Mouse (Mus musculus) embryonic facial prominence, embryonic 12.5 days (tissue): ENCODE results near the gene Musk. TPM values are rescaled to one million over a fixed set of nuclear protein-coding genes. Genes with fewer than 3 reads are reported as not detected.
"Not testable (repeated sequence)": the region's sequence is repeated elsewhere in the genome, so short reads cannot be mapped to it uniquely, and the experiment has no call there.

Experiments used
- ATAC-seq: fragments of 200-750 bp; cut with Nextera tagmentation; 2 replicates; pipeline ENCODE4 v1.8.0; 2017; ENCODE audit not compliant: insufficient number of reproducible peaks, insufficient read depth, low FRiP score, low TSS enrichment
- H3K27ac ChIP-seq: fragments of 300-500 bp; sonication (generic); 2 replicates; pipeline ENCODE4 v1.5.1; 2016; ENCODE audit warnings: mild to moderate bottlenecking
- H3K27me3 ChIP-seq: fragments of 300-500 bp; sonication (generic); 2 replicates; pipeline ENCODE4 v1.6.1; 2016; ENCODE audit warnings: mild to moderate bottlenecking, moderate library complexity
- H3K36me3 ChIP-seq: fragments of 300-500 bp; sonication (generic); 2 replicates; pipeline ENCODE4 v1.6.1; 2016; ENCODE audit warnings: mild to moderate bottlenecking
- H3K4me1 ChIP-seq: fragments of 300-500 bp; sonication (generic); 2 replicates; pipeline ENCODE4 v1.6.1; 2016
- H3K4me2 ChIP-seq: fragments of 300-500 bp; sonication (generic); replicated peaks from 2 replicates; pipeline ENCODE4 v1.6.1; 2016; ENCODE audit warnings: mild to moderate bottlenecking, moderate library complexity
- H3K4me3 ChIP-seq: fragments of 300-500 bp; sonication (generic); 2 replicates; pipeline ENCODE4 v1.5.1; 2016; ENCODE audit warnings: mild to moderate bottlenecking
- H3K9ac ChIP-seq: fragments of 300-500 bp; sonication (generic); 2 replicates; pipeline ENCODE4 v1.6.1; 2016; ENCODE audit warnings: mild to moderate bottlenecking, moderate library complexity
- H3K9me3 ChIP-seq: fragments of 300-500 bp; sonication (generic); 2 replicates; pipeline ENCODE4 v1.6.1; 2016; ENCODE audit warnings: mild to moderate bottlenecking, moderate library complexity
- WGBS: fragments of 180-500 bp; shearing (Covaris S2); methylation state at CpG from one replicate; pipeline ENCODE4 v1.1.7; 2016; 5-methylcytosine and 5-hydroxymethylcytosine counted together
- polyA plus RNA-seq: library from polyadenylated mRNA; unstranded; fragments of >200 nt; fragmentation: Nextera tagmentation; extraction: Ambion mirVana; gene quantifications from 2 replicates; pipeline ENCODE4 v1.2.1, GENCODE M21; 2016

The Musk gene
- polyA plus RNA-seq: 2.6 and 4.2 TPM in 2 replicates

DNA sequence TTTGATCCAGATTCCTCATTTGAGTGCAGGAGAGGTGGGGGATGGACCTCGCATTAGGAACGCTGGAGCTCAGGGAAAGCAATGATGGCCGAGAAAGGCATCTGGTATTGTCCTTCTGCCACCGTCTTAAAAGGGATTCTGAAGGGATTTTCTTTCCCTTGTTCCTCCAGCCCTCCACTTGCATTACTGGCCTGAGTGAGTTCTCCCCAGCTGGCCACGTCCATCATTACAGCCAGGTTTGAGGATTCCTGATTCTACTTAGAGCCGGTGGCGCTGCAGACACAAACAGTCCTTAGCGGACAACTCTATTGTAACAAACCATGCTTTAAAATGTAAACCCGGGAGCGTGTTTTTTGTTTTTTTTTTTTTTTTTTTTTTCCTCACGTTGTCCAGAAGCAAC lies at the start of gene Musk:
Musk (plus strand) TSS at position 274 of the 400 bp plus-strand sequence.
- no peak for ATAC-seq
- no peaks in the 10 kb centered on the region for H3K9me3 ChIP-seq
- no peak within 1 kb of the TSS for H3K4me3 ChIP-seq
- H3K4me2 ChIP-seq: no peak within 1 kb of the TSS
- WGBS: 72% methylated on average over 11 of the region's 11 CpGs
- no peak within 1 kb of the TSS for H3K9ac ChIP-seq
- no peaks in the 10 kb centered on the region for H3K4me1 ChIP-seq
- H3K36me3 ChIP-seq: no peaks in the 10 kb centered on the region
- no peaks in the 10 kb centered on the region for H3K27me3 ChIP-seq
- H3K27ac ChIP-seq: no peak within 1 kb of the TSS

DNA sequence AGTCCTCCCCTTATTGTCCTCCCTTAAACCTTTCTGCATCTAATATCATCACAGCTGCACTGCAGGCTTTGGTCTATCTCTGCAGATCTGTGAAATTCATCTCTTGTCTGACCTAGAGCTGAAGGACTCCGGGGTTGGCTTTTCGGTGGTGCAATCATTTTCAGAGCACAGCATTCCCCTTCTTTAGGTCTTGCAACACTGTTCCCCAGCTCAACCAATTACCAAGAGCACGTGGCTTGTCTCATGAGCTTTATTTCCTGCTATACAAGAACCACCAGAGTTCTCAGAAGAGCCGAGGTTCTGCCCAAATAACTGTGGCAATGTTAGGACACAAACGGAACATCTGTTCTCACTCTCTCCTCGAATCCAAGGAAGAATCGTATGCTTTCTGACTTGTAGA lies 45.3 kb upstream of the Musk start:
- no peaks in the 10 kb centered on the region for H3K9me3 ChIP-seq
- H3K36me3 ChIP-seq: no peaks in the 10 kb centered on the region
- no peak overlapping the region for H3K27ac ChIP-seq
- no peaks in the 10 kb centered on the region for H3K27me3 ChIP-seq
- no peaks in the 10 kb centered on the region for H3K4me1 ChIP-seq
- no peak for ATAC-seq
- no peak overlapping the region for H3K9ac ChIP-seq
- H3K4me3 ChIP-seq: no peak overlapping the region
- whole genome bisulfite sequencing: 77% methylated on average over 7 of the region's 7 CpGs
- no peak overlapping the region for H3K4me2 ChIP-seq

DNA sequence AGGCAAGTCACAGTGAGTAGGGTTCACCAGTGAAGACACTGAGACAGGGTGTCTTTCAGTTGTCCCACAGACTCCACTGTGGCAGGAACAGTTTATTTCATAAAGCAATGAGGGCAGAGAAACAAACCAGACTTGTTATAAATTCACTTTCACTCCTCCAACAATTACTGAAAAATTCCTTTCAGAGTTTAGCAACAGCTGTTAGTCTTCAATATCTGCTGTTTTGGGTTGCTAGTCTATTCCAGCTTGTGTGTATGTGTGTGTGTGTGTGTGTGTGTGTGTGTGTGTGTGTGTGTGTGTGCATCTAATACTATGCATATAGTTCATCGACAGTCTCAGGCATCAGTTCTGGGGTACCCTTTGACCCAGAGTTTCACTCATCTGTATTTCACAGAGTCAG lies 40.2 kb upstream of the Musk start:
- ATAC-seq: no peak
- Histone ChIP-seq H3K4me1 (no peaks in the 10 kb centered on the region), H3K4me2 (no peak overlapping the region), H3K9ac (no peak overlapping the region), H3K4me3 (no peak overlapping the region), H3K27ac (no peak overlapping the region), H3K9me3 (no peaks in the 10 kb centered on the region), H3K36me3 (no peaks in the 10 kb centered on the region), H3K27me3 (no peaks in the 10 kb centered on the region)
- 100% methylated on average over 1 of the region's 1 CpGs for WGBS

DNA sequence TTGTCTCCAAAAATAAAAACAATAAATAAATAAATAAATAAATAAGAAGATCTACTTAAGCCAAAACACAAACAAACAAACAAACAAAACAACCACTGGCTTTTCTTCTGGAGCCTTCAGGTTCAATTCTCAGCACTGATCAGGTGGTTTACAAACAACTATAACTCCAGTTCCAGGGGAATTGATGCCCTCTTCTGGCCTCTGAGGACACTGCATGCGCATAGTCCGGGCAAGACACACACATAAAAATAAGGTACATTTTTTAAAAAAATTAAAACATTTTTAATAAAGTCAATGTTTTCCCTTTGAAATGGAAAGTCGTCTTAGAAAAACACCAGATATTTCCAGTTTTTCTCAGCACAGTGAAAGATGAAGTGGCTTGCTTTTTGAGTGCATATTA lies 33.4 kb upstream of the Musk start:
- WGBS: 84% methylated on average over 3 of the region's 3 CpGs
- Histone ChIP-seq H3K36me3 (no peaks in the 10 kb centered on the region), H3K9ac (no peak overlapping the region), H3K4me2 (no peak overlapping the region), H3K27me3 (no peaks in the 10 kb centered on the region), H3K27ac (no peak overlapping the region), H3K9me3 (no peaks in the 10 kb centered on the region), H3K4me3 (no peak overlapping the region), H3K4me1 (no peaks in the 10 kb centered on the region)
- no peak for ATAC-seq

DNA sequence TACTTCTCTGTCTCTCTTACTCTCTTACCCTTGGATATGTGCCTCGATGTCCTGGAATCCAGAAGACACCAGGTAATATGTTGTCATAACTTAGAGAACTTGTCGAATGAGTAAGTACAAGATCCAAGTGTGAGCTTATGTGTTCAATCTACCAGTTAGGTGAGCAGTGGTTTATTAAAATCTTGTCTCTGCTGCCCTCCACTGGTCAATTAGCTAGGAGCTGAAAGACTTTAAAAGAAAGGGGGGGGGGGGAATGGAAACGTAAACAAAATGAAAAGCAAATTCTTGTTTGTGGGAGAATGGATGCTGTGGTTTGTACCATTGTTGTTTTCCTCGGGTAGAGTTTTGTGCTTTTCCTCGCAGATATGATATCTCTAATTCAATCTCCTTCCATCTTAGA lies 32.4 kb upstream of the Musk start:
- Histone ChIP-seq H3K9ac (no peak overlapping the region), H3K9me3 (no peaks in the 10 kb centered on the region), H3K4me3 (no peak overlapping the region), H3K27me3 (no peaks in the 10 kb centered on the region), H3K4me2 (no peak overlapping the region), H3K27ac (no peak overlapping the region), H3K4me1 (no peaks in the 10 kb centered on the region), H3K36me3 (no peaks in the 10 kb centered on the region)
- 31% methylated on average over 5 of the region's 5 CpGs for WGBS
- no peak for ATAC-seq

DNA sequence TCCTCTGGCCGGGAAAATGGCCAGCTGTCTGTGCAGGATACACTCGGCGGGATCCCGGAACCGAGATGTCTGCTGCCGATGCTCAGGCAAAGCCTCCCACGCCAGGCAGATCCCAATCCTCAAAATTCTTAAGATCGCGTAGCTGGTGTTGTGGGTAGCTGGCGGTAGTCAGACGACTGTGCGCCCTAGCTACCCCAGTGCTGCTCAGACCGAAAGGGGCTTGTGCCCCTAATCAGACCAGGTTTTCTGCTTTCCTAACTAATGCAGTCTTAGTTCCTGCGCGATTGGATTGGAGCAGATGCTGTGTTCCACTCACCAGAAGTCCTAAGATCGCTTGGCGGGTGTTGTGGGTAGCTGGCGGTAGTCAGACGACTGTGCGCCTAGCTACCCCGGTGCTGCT lies 25.0 kb upstream of the Musk start:
- H3K4me3 ChIP-seq, H3K36me3 ChIP-seq, H3K4me2 ChIP-seq, H3K9me3 ChIP-seq, H3K4me1 ChIP-seq, ATAC-seq, H3K27ac ChIP-seq, H3K9ac ChIP-seq, H3K27me3 ChIP-seq: not testable (repeated sequence)
- 95% methylated on average over 21 of the region's 21 CpGs for WGBS

DNA sequence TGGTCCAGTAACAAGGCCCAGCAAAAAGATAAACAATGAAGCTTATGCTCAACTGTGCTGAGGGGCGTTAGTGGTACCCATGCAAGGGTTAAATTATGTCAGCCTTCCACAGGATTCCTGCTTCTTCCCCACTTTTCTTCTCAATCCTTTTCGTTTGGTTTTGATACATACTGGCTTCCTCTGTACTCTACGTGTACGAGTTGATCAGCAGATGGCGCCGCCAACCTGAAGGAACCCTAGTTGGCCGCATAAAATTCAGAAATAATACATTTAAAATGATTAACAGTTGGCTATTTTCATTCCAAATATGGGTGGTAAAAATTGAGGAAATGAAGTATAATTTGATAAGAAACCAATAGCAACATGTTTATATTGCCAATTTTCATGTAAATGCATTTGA lies 19.5 kb upstream of the Musk start:
- H3K4me3 ChIP-seq: no peak overlapping the region
- no peak for ATAC-seq
- WGBS: 45% methylated on average over 7 of the region's 7 CpGs
- H3K36me3 ChIP-seq: no peaks in the 10 kb centered on the region
- no peak overlapping the region for H3K4me2 ChIP-seq
- no peaks in the 10 kb centered on the region for H3K4me1 ChIP-seq
- H3K9ac ChIP-seq: no peak overlapping the region
- no peaks in the 10 kb centered on the region for H3K9me3 ChIP-seq
- no peak overlapping the region for H3K27ac ChIP-seq
- no peaks in the 10 kb centered on the region for H3K27me3 ChIP-seq

DNA sequence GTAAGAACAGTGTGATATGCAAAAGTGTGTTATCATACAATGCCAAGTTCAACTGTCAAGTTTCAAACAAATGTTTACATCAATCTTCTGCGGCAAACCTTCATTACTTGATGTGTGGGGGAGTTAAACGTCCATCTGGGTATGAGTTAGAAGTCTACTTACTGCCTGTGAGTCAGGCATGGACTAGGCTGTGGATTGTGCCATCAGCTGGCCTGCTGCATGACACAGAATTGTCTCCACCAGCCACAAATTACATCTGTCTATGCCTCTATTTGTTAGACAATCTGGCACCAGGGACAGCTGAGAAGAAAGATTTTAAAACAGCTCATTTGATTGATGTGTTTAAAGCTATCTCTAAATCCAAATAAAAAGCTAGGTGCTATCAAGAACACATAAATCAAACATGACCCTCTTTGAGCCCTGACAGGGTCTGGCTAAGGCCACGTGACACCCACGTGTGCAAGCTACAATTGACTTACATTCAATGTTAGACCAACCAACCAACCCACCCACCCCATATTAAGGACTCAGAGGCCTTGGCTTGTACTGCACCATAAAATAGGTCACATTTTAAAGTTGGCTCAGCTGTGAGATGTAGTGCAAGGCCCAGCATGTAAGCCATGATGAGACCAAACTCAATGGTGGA lies 16.7 kb upstream of the Musk start:
- ATAC-seq: no peak
- H3K9me3 ChIP-seq: no peaks in the 10 kb centered on the region
- H3K4me1 ChIP-seq: peaks cover 9% of the 10 kb centered on the region
- no peak overlapping the region for H3K27ac ChIP-seq
- 79% methylated on average over 4 of the region's 4 CpGs for WGBS
- no peak overlapping the region for H3K4me3 ChIP-seq
- no peak overlapping the region for H3K4me2 ChIP-seq
- H3K27me3 ChIP-seq: no peaks in the 10 kb centered on the region
- H3K36me3 ChIP-seq: no peaks in the 10 kb centered on the region
- H3K9ac ChIP-seq: no peak overlapping the region

DNA sequence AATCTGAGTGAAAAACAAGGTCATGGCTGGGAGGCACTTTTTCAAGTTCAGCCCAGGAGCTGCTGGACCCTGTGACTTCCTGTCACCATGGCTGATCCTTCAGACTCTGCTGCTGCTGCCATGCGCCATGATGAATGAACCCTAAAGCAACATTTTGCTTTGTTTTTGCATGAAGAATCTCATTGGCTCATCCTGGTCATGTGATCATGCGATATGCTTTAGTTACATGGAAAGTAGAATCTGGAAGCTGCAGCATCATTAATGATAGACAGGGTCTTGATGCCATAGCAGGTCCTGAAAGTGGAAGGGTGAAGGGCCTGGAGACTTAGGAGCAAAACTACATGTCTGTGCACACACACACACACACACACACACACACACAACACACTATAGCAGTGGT lies 15.8 kb upstream of the Musk start:
- Histone ChIP-seq H3K27me3 (no peaks in the 10 kb centered on the region), H3K27ac (no peak overlapping the region), H3K4me3 (no peak overlapping the region), H3K4me2 (no peak overlapping the region), H3K9me3 (no peaks in the 10 kb centered on the region), H3K9ac (no peak overlapping the region), H3K4me1 (peaks cover 9% of the 10 kb centered on the region), H3K36me3 (no peaks in the 10 kb centered on the region)
- 89% methylated on average over 2 of the region's 2 CpGs for WGBS
- ATAC-seq: no peak

DNA sequence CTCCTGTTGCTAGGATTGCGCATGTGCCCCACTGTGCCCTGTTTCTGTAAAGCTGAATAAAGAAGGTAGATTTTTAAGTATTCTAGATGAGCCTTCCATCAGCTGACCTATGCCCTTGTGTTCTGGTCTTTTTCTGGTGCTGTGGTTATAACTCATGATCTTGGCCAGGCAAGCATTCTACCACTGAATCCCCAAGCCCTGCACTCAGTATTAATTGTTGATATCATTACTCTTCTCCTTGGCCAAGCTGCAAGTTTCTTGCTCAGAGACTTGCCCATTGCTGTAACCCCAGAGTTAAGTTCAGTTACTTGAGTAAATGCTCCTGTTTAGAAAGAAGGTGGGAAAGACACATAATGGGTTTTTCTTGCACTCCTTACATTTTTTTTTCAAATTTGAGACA lies 14.8 kb upstream of the Musk start:
- H3K36me3 ChIP-seq: no peaks in the 10 kb centered on the region
- H3K27ac ChIP-seq: no peak overlapping the region
- H3K27me3 ChIP-seq: no peaks in the 10 kb centered on the region
- no peak overlapping the region for H3K9ac ChIP-seq
- H3K4me2 ChIP-seq: no peak overlapping the region
- peaks cover 9% of the 10 kb centered on the region for H3K4me1 ChIP-seq
- 92% methylated on average over 1 of the region's 1 CpGs for WGBS
- no peak overlapping the region for H3K4me3 ChIP-seq
- ATAC-seq: no peak
- H3K9me3 ChIP-seq: no peaks in the 10 kb centered on the region

DNA sequence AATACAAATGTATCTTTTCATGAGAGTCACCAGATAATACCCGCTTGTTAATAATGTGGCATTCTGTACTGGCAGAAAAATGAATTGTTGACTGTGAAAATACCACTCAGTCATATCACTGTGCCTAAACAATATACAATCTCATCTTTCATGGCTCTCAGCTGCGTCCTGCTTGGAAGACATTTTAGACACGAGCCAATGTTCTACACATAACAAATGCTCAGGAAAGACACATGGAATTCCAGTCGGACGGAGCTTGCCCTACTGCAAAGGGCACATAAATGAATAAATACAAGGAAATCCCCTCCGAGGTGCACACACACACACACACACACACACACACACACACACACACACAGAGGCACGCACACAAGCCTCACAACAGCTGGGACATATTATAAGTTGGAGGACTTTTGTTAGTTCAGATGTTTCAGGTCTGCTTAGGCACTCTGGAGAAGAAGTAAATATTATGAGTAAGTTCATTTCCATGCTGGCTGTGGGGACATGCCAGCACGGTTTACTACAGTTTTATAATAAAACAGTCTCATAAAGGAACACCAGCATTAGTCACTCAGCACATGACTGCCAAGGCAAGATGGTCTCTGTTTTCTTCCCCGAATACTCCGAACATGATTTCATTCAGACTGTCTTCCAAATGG lies 14.1 kb upstream of the Musk start:
- Histone ChIP-seq H3K4me1 (peaks cover 9% of the 10 kb centered on the region), H3K36me3 (no peaks in the 10 kb centered on the region), H3K9ac (no peak overlapping the region), H3K9me3 (no peaks in the 10 kb centered on the region), H3K4me3 (no peak overlapping the region), H3K27ac (peak overlapping the region; percentile 19; the same call in 1 of the 2 replicates), H3K4me2 (no peak overlapping the region), H3K27me3 (no peaks in the 10 kb centered on the region)
- 33% methylated on average over 10 of the region's 10 CpGs for WGBS
- ATAC-seq: peak; percentile 60; the same call in 1 of the 2 replicates

DNA sequence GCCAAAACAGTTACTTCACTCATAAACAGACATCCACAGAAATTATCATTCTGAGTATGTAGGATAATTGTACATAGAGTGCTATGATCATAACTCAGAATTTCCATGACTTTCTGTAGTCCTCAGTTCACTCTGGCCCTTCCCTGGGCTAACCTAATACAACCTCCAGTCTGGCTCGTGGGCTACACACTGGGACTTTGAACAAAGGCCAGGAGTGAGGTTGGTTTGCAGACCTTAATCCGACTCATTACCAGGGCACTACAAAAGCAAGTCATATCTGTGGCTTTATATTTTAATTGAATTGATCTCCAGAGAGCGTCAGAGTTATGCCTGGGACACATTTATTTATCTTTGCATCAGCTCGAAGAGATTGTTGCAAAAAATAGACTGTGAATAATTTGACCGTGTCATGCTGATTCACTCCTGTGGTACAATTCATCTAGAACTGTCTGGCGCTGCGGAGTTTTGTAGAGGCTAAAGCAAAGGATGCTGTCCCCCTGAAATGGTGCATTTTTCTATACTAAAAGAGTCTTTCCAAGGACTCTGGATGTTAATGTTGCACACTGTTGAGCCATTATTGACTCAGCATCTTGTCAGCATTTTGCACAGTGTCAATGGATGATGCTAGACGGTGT lies 10.4 kb upstream of the Musk start:
- 67% methylated on average over 8 of the region's 8 CpGs for WGBS
- Histone ChIP-seq H3K4me1 (peaks cover 9% of the 10 kb centered on the region), H3K4me2 (no peak overlapping the region), H3K9me3 (no peaks in the 10 kb centered on the region), H3K4me3 (no peak overlapping the region), H3K36me3 (no peaks in the 10 kb centered on the region), H3K27ac (no peak overlapping the region), H3K27me3 (no peaks in the 10 kb centered on the region), H3K9ac (no peak overlapping the region)
- ATAC-seq: no peak
